Mouse (Mus musculus) neural tube, embryonic 14.5 days (tissue): Measurements from ENCODE around the gene Upp2. TPM values are rescaled to one million over a fixed set of nuclear protein-coding genes. Genes with fewer than 3 reads are reported as not detected.

Experiments
- ATAC-seq: fragments of 200-750 bp; cut with Nextera tagmentation; 2 replicates; pipeline ENCODE4 v1.8.0; 2017; ENCODE audit warnings: low read depth, mild to moderate bottlenecking, moderate TSS enrichment, moderate library complexity
- H3K27ac ChIP-seq: fragments of 300-500 bp; sonication (generic); 2 replicates; pipeline ENCODE4 v1.5.1; 2014; ENCODE audit warnings: low read depth, mild to moderate bottlenecking, control low read depth, low read length, moderate library complexity, mixed read lengths
- H3K27me3 ChIP-seq: fragments of 300-500 bp; sonication (generic); 2 replicates; pipeline ENCODE4 v1.6.1; 2014; ENCODE audit warnings: low read length; ENCODE audit not compliant: control insufficient read depth, insufficient read depth
- H3K36me3 ChIP-seq: fragments of 300-500 bp; sonication (generic); 2 replicates; pipeline ENCODE4 v1.6.1; 2014; ENCODE audit warnings: low read length, mixed read lengths; ENCODE audit not compliant: control insufficient read depth, insufficient read depth
- H3K4me1 ChIP-seq: fragments of 300-500 bp; sonication (generic); 2 replicates; pipeline ENCODE4 v1.6.1; 2014; ENCODE audit warnings: low read length; ENCODE audit not compliant: control insufficient read depth, insufficient read depth
- H3K4me2 ChIP-seq: fragments of 300-500 bp; sonication (generic); 2 replicates; pipeline ENCODE4 v1.6.1; 2014; ENCODE audit warnings: mild to moderate bottlenecking, low read depth, low read length, control low read depth
- H3K4me3 ChIP-seq: fragments of 300-500 bp; sonication (generic); 2 replicates; pipeline ENCODE4 v1.5.1; 2014; ENCODE audit warnings: low read depth, low read length, control low read depth, mixed read lengths
- H3K9ac ChIP-seq: fragments of 300-500 bp; sonication (generic); replicated peaks from 2 replicates; pipeline ENCODE4 v1.6.1; 2014; ENCODE audit warnings: low read depth, mild to moderate bottlenecking, control low read depth, low read length, mixed read lengths
- H3K9me3 ChIP-seq: fragments of 300-500 bp; sonication (generic); 2 replicates; pipeline ENCODE4 v1.6.1; 2016; ENCODE audit warnings: low read length; ENCODE audit not compliant: control insufficient read depth
- WGBS: fragments of 180-500 bp; shearing (Covaris S2); extraction: QIAGEN DNeasy Blood & Tissue Kit; methylation state at CpG from one replicate; pipeline ENCODE4 v1.1.7; 2014; 5-methylcytosine and 5-hydroxymethylcytosine counted together
- polyA plus RNA-seq: library from polyadenylated mRNA; unstranded; fragments of >200 nt; fragmentation: Nextera tagmentation; extraction: Ambion mirVana; gene quantifications from 2 replicates; pipeline ENCODE4 v1.2.1, GENCODE M21; 2014

Upp2 gene
- polyA plus RNA-seq, 1 experiment from 2014 or later = 16.4 TPM

DNA sequence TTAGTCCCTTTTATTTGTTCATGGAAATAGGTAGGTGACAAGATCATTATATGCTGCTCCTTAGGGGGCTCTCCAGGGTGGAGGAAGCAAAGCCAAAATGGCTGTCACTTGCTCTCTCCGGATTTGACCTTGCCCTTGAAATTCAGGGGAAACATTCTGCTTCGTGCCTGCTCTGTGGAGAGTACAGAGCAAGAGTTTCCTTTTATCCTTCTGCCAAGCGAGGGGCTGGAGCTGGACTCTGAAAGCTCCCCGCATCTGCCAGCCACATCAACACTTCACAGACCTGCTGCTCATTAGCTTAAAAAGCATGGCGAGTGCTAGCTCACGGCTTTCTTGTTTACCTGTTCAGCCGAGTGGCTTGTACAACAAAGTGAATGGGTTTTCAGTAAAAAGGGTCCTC is 220.3 kb downstream of the Upp2 start:
- ATAC-seq = no peak
- Histone ChIP-seq H3K27ac (no peak overlapping the region), H3K36me3 (no peaks in the 10 kb centered on the region), H3K4me1 (no peaks in the 10 kb centered on the region), H3K9me3 (no peaks in the 10 kb centered on the region), H3K9ac (no peak overlapping the region), H3K4me2 (no peak overlapping the region), H3K4me3 (no peak overlapping the region), H3K27me3 (no peaks in the 10 kb centered on the region)
- 62% methylated on average over 7 of the region's 7 CpGs for WGBS

GRCm38 (mm10) chr2:58789934-58790333 is 222.8 kb downstream of the Upp2 start:
- Histone ChIP-seq H3K27ac (no peak overlapping the region), H3K9ac (no peak overlapping the region), H3K4me2 (no peak overlapping the region), H3K4me3 (no peak overlapping the region), H3K27me3 (no peaks in the 10 kb centered on the region), H3K36me3 (no peaks in the 10 kb centered on the region), H3K9me3 (no peaks in the 10 kb centered on the region), H3K4me1 (no peaks in the 10 kb centered on the region)
- ATAC-seq = no peak
- 89% methylated on average over 7 of the region's 7 CpGs for WGBS

DNA sequence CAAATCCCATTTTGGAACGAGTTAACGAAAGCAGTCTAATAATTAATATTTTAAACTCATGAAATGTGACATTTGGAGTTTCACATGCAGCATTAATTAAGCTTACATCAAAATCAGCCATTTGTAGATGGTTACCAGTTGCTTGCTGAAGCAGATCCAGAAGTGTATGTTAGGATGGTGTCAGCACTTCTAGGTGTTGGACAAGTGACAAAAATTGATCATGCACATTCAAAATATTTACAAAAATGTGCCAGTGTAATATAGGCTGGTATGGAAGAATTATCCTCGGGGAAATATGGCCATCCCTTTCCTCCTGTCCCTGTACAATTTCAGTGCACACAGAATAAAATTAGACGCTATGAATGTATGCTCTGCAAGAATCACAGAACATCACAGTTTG is 223.3 kb downstream of the Upp2 start:
- H3K4me2 ChIP-seq = no peak overlapping the region
- H3K36me3 ChIP-seq = no peaks in the 10 kb centered on the region
- no peak for ATAC-seq
- H3K9me3 ChIP-seq = no peaks in the 10 kb centered on the region
- no peak overlapping the region for H3K9ac ChIP-seq
- H3K27me3 ChIP-seq = no peaks in the 10 kb centered on the region
- H3K4me3 ChIP-seq = no peak overlapping the region
- H3K4me1 ChIP-seq = no peaks in the 10 kb centered on the region
- WGBS = 91% methylated on average over 4 of the region's 4 CpGs
- H3K27ac ChIP-seq = no peak overlapping the region

- Histone ChIP-seq H3K36me3 (no peaks in the 10 kb centered on the region), H3K4me1 (no peaks in the 10 kb centered on the region), H3K9me3 (no peaks in the 10 kb centered on the region), H3K4me3 (no peak overlapping the region), H3K27ac (no peak overlapping the region), H3K9ac (no peak overlapping the region), H3K4me2 (no peak overlapping the region), H3K27me3 (no peaks in the 10 kb centered on the region)
- 83% methylated on average over 15 of the region's 15 CpGs for WGBS
- no peak for ATAC-seq
These were observed 227.4 kb downstream of the Upp2 start for GRCm38 (mm10) chr2:58794489-58794888.

- H3K27me3 ChIP-seq = no peaks in the 10 kb centered on the region
- no peaks in the 10 kb centered on the region for H3K9me3 ChIP-seq
- no peak overlapping the region for H3K4me3 ChIP-seq
- H3K36me3 ChIP-seq = no peaks in the 10 kb centered on the region
- WGBS = 91% methylated on average over 5 of the region's 5 CpGs
- no peak for ATAC-seq
- H3K9ac ChIP-seq = no peak overlapping the region
- no peak overlapping the region for H3K4me2 ChIP-seq
- H3K4me1 ChIP-seq = no peaks in the 10 kb centered on the region
- H3K27ac ChIP-seq = no peak overlapping the region
These were observed 228.3 kb downstream of the Upp2 start for GRCm38 (mm10) chr2:58795432-58795831.

GRCm38 (mm10) chr2:58797506-58797905 is 230.4 kb downstream of the Upp2 start:
- Histone ChIP-seq H3K4me1 (no peaks in the 10 kb centered on the region), H3K9me3 (no peaks in the 10 kb centered on the region), H3K36me3 (no peaks in the 10 kb centered on the region), H3K4me3 (no peak overlapping the region), H3K4me2 (no peak overlapping the region), H3K27me3 (no peaks in the 10 kb centered on the region), H3K9ac (no peak overlapping the region), H3K27ac (no peak overlapping the region)
- WGBS = 35% methylated on average over 4 of the region's 4 CpGs
- ATAC-seq = no peak

DNA sequence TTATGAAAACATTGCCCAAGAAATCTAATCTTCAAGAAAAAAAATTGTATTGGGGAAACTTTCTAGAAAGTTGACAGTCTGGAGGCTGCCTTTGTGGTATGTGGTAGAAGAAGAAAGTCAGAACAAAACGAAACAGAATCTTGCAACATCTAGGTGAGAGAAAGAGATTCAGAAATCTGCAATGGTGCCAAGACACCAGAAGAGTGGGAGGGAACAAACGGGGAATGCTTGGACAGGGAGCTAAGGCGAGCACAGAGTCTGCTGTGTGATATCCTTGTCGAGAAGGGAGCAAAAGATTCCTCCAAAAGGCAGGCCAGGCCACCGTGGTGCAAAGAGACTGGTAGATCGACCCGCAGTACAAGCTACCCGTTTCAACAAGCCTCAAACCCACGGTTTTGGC is 232.0 kb downstream of the Upp2 start:
- H3K36me3 ChIP-seq = no peaks in the 10 kb centered on the region
- H3K9me3 ChIP-seq = no peaks in the 10 kb centered on the region
- WGBS = 91% methylated on average over 9 of the region's 9 CpGs
- H3K4me3 ChIP-seq = no peak overlapping the region
- no peaks in the 10 kb centered on the region for H3K4me1 ChIP-seq
- no peak overlapping the region for H3K9ac ChIP-seq
- no peak overlapping the region for H3K4me2 ChIP-seq
- no peak overlapping the region for H3K27ac ChIP-seq
- H3K27me3 ChIP-seq = no peaks in the 10 kb centered on the region
- no peak for ATAC-seq

- no peak for ATAC-seq
- Histone ChIP-seq H3K4me1 (no peaks in the 10 kb centered on the region), H3K9me3 (no peaks in the 10 kb centered on the region), H3K9ac (no peak overlapping the region), H3K4me3 (no peak overlapping the region), H3K36me3 (no peaks in the 10 kb centered on the region), H3K27ac (no peak overlapping the region), H3K4me2 (no peak overlapping the region), H3K27me3 (no peaks in the 10 kb centered on the region)
- WGBS = 92% methylated on average over 5 of the region's 5 CpGs
These were observed 232.5 kb downstream of the Upp2 start for GRCm38 (mm10) chr2:58799623-58800022.

- whole genome bisulfite sequencing = 25% methylated on average over 2 of the region's 2 CpGs
- no peak for ATAC-seq
- H3K9me3 ChIP-seq = no peaks in the 10 kb centered on the region
These were observed 245.8 kb downstream of the Upp2 start for GRCm38 (mm10) chr2:58812941-58813340.

More at GRCm38 (mm10) chr2:58812941-58813340, 245.8 kb downstream of the Upp2 start:
- Histone ChIP-seq H3K27me3 (no peaks in the 10 kb centered on the region), H3K27ac (no peak overlapping the region), H3K9ac (no peak overlapping the region), H3K4me2 (no peak overlapping the region), H3K4me3 (no peak overlapping the region), H3K4me1 (no peaks in the 10 kb centered on the region), H3K36me3 (no peaks in the 10 kb centered on the region)
